Mouse (Mus musculus): ENCODE results near the gene Il18.

GRCm38 (mm10) chr9:50565940-50566339, 11.3 kb downstream of the Il18 start:
- TF ChIP-seq CTCF (IDR thresholded peaks at IDR 0.05; ENCODE audit: borderline replicate concordance, extremely low read depth, insufficient read depth, insufficient read length) (no peak), POLR2A (IDR thresholded peaks at IDR 0.05; ENCODE audit: borderline replicate concordance, extremely low read depth, insufficient read depth, insufficient read length, poor library complexity, severe bottlenecking) (no peak)

All from brain, embryonic 14.5 days (tissue).